ENCODE assay signal across 8 mouse cellular contexts in the genomic region with DNA sequence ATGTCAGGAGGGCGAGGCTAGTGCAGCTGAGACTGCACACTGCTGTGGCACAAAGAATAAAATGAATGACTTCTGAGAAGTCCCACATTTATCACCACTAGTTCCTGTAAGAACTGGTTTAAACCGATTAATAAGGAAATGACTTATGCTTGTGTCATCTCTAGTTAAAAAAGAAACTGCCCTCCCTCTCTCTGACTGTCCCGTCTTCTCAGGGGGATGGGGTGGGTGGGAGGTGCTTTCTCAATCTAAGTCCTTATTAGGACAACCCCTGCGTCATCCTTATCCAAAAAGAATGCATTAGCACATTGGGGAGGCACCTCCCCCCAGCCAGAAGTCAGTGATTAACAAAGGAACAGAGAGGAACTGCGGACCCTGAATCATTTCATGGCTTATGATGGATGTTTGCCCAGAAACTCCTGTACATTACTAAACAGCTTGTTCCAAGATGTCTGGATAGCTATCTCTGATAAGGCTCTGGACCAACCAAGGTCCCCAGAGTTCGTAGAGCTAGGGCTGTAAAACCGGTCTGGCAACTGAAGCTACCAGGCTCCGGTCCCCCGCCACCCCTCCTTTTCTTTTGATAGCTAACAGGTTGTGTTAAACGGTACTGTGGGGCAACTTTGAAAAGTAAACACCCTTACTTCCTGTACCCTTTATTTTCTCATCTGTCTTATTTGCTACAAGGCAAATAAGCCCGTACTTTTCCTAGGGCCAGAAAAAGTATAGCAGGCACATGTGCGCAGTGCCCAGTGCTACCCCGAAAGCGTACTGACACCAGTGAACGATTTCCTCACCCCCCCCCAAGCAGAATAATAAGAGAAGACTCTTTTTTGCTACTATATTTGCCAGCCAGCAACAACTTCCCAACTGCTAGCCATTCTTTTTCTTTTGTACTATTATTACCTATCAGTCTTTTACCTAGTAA. TPM values are rescaled to one million over a fixed set of nuclear protein-coding genes. Genes with fewer than 3 reads are reported as not detected.
DNase-seq lines count a peak whose midpoint lies in the region.

No protein-coding gene starts in this region.

- DNase-seq in gastrocnemius, postnatal 25 days, result peak; percentile 34
- DNase-seq in gastrocnemius, adult 8-10 months (ENCODE audit: low spot score in 2 of 2), result no peak
- DNase-seq in c-Kit-positive CD71-positive TER-119-positive erythroid progenitor cells, embryonic 14.5 days (ENCODE audit: low spot score), result peak; percentile 80
- peak; percentile 82 for DNase-seq in heart, adult 9 months (ENCODE audit: low spot score in 2 of 2)
- peak; percentile 91 for DNase-seq in kidney, adult 9 months
- DNase-seq in lung, postnatal 14 days, result peak; percentile 76
- DNase-seq in spleen, postnatal 36 days (ENCODE audit: low spot score in 2 of 2), result peak; percentile 56 to 72
- no peak for DNase-seq in layer of hippocampus, adult 11-12 months (ENCODE audit: low spot score)

RNA-seq across cellular contexts. Expression of a gene that starts 42.3 kb away (rescaled TPM):
- total RNA-seq in gastrocnemius, postnatal 25 days (2021), result 1 to 10 TPM; 5.5 to 6.4 TPM
- 1 to 10 TPM; 6.3 to 7.1 (median 6.7) TPM for total RNA-seq in gastrocnemius, adult 8-10 months (2022)

RNA-seq across cellular contexts. Expression of a gene that starts 42.5 kb away (rescaled TPM):
- total RNA-seq in gastrocnemius, postnatal 25 days (2021), result 10 to 100 TPM; 19.0 to 20.2 TPM
- 10 to 100 TPM; 17.3 to 27.4 (median 20.1) TPM for total RNA-seq in gastrocnemius, adult 8-10 months (2022)

Comparison
In these comparisons a context has a peak if more than half of its experiments do, and no peak if none do; other contexts are left out.
1. DNase-seq: peak in gastrocnemius, postnatal 25 days (single experiment), c-Kit-positive CD71-positive TER-119-positive erythroid progenitor cells, embryonic 14.5 days (single experiment), heart, adult 9 months (2 of 2), kidney, adult 9 months (single experiment), lung, postnatal 14 days (single experiment) and spleen, postnatal 36 days (2 of 2); none in gastrocnemius, adult 8-10 months (0 of 2) and layer of hippocampus, adult 11-12 months (single experiment).